Mouse (Mus musculus) E14TG2a.4 (cell line): Measurements from ENCODE around the gene Sap25.

Source experiments
- H3K27me3 ChIP-seq: 2 replicates; pipeline ENCODE4 v1.6.1; 2014; ENCODE audit warnings: low read length, control low read depth; ENCODE audit not compliant: insufficient read depth
- H3K36me3 ChIP-seq: 2 replicates; pipeline ENCODE4 v1.6.1; 2014; ENCODE audit warnings: low read length, control low read depth; ENCODE audit not compliant: insufficient read depth
- H3K4me1 ChIP-seq: replicated peaks from 2 replicates; pipeline ENCODE4 v1.6.1; 2014; ENCODE audit warnings: low read depth, low read length, control low read depth
- H3K4me3 ChIP-seq: replicated peaks from 2 replicates; pipeline ENCODE4 v1.5.1; 2014; ENCODE audit warnings: mild to moderate bottlenecking, low read length
- H3K9me3 ChIP-seq: 2 replicates; pipeline ENCODE4 v1.6.1; 2014; ENCODE audit warnings: low read length, control low read depth
- CTCF ChIP-seq: conservative IDR thresholded peaks from 2 replicates; pipeline ENCODE4 v1.5.1; 2014; ENCODE audit warnings: low read length
- NANOG ChIP-seq: IDR thresholded peaks from 2 replicates; pipeline ENCODE4 v1.6.1; 2014; ENCODE audit warnings: borderline replicate concordance, low read length, mixed read lengths
- POU5F1 ChIP-seq: IDR thresholded peaks from 2 replicates; pipeline ENCODE4 v1.6.1; 2014; ENCODE audit warnings: low read length, borderline replicate concordance

Sap25 gene

DNA sequence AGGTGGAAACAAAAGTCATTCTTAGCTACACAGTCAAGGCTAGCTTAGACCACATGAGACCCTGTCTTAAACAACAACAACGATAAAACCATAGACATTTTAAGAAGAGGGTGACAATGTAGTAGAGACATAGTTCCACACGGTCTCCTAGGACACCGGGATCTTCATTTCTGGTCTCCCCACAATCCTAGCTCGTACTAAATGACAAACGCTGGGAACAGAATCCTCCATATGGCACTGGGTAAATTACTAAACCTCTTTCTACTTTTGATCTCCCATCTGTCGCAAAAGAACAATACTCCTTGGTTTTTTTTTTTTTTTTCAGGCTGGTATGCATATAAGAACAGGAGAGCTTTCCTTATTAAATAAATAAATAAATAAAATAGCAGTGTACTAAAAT, 41.4 kb downstream of the Sap25 start:
- TF ChIP-seq CTCF: no peak
- TF ChIP-seq NANOG: no peak
- no peak for TF ChIP-seq POU5F1

DNA sequence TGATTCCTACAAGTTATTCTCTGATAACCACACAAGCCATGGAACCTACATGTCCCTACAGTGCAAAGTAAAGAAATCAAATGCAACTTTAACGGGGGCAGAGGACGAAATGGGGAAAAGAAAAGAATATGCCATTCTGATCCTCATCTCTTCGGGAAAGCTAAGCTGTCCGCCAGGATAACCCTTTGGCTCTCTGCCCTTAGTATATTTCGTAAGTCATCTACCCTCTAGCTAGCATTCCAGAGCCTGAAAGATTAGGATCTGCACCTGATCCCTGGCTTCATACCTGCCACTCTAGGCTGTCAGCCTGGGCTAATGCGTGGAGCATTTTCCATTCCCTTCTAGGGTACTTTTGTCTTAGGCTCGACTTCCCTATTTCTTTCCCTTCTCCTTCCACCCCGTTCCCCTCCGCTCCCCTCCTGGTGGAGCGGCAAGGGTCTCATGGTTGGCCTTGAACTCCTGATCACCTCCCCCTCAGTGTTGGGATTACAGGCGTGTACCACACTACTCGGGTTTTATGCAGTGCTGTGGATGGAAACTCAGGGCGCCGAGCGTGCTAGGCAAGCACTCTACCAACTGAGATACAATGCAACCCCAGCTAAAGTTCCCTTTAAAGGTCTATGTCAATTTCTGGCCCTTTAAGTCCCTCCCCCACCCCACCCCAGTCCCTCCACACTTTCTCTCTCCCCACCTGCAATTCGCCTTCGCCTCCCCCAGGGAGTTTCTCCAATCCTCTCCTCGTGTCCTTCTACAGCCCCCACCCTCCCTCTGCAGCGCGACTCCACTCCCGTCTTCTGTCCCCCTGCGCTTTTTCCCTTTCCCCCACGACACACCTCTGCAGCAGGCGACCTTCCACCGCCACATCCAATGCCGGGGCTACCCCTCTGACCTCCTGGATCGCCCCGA, 42.5 kb downstream of the Sap25 start:
- Histone ChIP-seq H3K36me3 (peaks cover 21% of the 10 kb centered on the region), H3K27me3 (peaks cover 18% of the 10 kb centered on the region), H3K4me3 (peak overlapping the region; percentile 89), H3K9me3 (no peaks in the 10 kb centered on the region), H3K4me1 (peaks cover 51% of the 10 kb centered on the region)
- no peak for TF ChIP-seq CTCF
- TF ChIP-seq NANOG: no peak
- no peak for TF ChIP-seq POU5F1

More for the DNA sequence above, 41.4 kb downstream of the Sap25 start:
- no peak overlapping the region for H3K4me3 ChIP-seq
- peaks cover 51% of the 10 kb centered on the region for H3K4me1 ChIP-seq
- peaks cover 18% of the 10 kb centered on the region for H3K27me3 ChIP-seq
- H3K9me3 ChIP-seq: no peaks in the 10 kb centered on the region
- peaks cover 28% of the 10 kb centered on the region for H3K36me3 ChIP-seq

DNA sequence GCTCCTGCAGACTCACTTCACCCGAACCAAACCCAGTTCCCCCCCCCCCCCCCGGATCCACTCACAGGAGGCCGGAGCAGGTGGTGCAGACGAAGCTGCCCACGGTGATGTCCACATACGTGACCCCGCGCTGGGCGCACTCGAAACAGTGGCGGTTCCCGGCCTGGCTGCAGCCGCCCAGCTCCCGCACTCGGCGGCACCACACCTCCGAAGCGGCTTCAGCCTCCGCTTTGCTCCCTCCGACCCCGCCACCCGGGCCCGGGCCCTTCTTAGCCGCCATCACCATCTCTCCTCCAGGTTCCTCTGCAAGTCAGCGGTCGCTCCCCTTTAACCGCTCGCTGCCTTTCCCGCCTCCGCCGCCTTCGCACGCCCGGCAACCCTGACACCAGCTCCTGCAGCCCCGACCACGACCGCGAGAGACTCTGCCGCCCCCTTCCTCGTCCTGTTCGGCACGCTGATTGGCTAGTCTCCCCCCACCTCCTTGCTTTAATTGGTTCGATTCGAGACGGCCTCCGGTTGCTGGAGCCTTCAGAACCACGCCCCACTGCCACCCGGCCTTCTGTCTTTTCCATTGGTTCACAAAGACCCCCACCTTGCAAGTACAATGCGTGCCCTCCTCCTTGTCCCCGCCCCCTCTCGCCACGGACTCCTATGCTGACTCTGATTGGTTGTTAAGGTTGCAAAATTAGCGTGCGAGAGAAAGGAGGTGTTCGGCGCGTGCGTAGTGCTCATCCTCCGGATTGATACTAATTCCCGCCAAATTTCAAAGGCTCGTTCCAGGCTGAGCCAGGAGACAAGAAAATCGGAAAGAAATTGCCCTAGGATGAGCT, 43.4 kb downstream of the Sap25 start, which contains the start of gene Agfg2:
Gene Agfg2 (minus strand): TSS at position 433 of the 830 bp plus-strand sequence.
- TF ChIP-seq CTCF (no peak), POU5F1 (no peak), NANOG (no peak)

DNA sequence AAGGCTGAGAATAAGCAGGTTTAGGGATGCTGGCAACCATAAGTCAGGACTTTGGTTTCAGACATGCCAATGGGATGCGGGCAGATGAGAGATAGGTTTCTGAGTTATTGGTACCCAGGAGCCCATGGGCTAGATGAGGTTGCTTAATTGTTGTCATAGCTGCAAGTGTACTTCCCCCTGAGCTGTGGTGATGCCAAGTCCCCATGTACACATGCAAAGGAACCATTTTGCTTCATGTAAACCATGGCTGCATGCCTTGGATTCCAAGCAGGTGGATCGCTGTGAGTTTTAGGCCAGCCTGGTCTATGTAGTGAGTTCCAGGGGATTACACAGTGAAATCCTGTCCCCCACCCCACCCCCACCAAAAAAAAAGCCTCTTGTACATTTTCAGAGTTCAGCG, 44.5 kb downstream of the Sap25 start:
- TF ChIP-seq NANOG: no peak
- no peak for TF ChIP-seq CTCF
- TF ChIP-seq POU5F1: no peak
- Histone ChIP-seq H3K4me3 (no peak overlapping the region), H3K9me3 (no peaks in the 10 kb centered on the region), H3K4me1 (peaks cover 37% of the 10 kb centered on the region), H3K36me3 (peaks cover 12% of the 10 kb centered on the region), H3K27me3 (peaks cover 18% of the 10 kb centered on the region)

More for the DNA sequence above, 43.4 kb downstream of the Sap25 start, which contains the start of gene Agfg2:
- peaks cover 20% of the 10 kb centered on the region for H3K36me3 ChIP-seq
- H3K4me1 ChIP-seq: peaks cover 43% of the 10 kb centered on the region
- peak within 1 kb of the TSS; percentile 89 for H3K4me3 ChIP-seq
- H3K27me3 ChIP-seq: peaks cover 18% of the 10 kb centered on the region
- H3K9me3 ChIP-seq: no peaks in the 10 kb centered on the region

DNA sequence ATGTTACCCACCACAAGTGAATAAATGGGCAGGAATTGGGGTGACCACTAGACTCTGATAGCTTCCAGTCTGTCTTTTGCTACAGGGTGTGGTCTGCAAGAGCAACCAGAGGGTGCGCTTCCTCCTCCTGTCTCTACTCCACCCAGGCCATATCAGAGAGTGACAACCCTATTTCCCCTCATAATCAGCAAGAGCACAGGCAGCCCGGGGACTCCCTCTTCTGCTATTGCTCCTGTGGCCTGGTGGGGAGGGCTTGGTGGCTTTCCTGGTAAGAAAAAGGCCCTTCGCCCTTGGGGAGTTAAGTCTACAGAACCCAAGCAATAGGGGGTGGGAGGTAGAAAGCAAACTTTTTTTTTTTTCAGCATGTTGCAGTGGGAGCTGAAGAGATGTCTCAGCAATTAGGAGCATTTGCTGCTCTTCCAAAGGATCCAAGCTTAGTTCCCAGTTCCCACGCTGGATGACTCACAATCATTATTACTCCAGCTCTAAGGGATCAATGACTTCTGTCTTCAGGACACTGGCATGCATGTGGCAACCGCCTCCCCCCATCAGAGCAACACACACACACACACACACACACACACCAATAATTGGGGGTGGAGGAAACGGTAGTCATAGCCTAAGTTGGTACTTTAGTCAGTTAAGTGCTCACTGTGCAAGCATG, 45.1 kb downstream of the Sap25 start:
- H3K36me3 ChIP-seq: peaks cover 10% of the 10 kb centered on the region
- no peak for TF ChIP-seq POU5F1
- TF ChIP-seq CTCF: no peak
- no peak for TF ChIP-seq NANOG
- H3K27me3 ChIP-seq: peaks cover 18% of the 10 kb centered on the region
- H3K9me3 ChIP-seq: no peaks in the 10 kb centered on the region
- peaks cover 32% of the 10 kb centered on the region for H3K4me1 ChIP-seq
- H3K4me3 ChIP-seq: no peak overlapping the region

DNA sequence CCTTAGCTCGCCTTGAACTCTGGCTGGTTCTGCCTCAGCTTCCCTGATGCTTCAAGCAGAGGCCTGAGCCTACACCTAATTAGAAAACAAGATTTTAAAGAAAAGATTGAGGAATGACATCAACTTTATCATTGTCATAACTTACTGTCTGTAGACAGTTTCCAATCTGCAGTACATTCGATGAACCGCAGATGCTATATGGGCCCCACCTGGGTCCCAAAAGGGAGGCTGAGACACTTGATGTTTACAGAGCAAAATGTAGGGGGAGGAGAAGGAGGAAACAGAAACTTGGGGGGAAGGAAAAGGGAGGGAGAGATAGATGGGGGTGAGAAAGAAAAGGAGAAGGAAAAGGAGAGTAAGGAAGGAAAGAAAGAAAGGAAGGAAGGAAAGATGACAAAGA, 48.8 kb downstream of the Sap25 start:
- no peaks in the 10 kb centered on the region for H3K9me3 ChIP-seq
- no peaks in the 10 kb centered on the region for H3K36me3 ChIP-seq
- no peak for TF ChIP-seq CTCF
- no peak for TF ChIP-seq POU5F1
- TF ChIP-seq NANOG: no peak
- H3K4me1 ChIP-seq: peaks cover 36% of the 10 kb centered on the region
- H3K27me3 ChIP-seq: peaks cover 9% of the 10 kb centered on the region
- H3K4me3 ChIP-seq: no peak overlapping the region

DNA sequence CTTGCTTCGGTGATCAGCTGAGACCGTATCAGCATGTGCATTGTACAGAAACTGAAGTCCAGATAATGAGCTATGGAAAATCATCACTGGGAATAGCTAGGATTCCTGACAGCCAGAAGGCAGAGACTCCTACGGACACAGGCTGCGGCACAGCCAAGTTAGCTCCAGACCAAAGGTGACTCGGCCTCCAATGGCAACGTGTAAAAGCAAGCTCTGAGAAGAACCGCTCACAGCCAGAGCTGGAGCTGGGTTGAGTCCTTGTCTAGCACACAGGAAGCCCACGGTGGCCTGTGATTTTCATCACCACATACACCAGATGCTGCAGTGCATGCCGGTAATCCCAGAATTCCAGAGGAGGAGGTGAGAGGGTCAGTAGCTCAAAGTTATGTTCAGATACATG, 49.4 kb downstream of the Sap25 start:
- H3K9me3 ChIP-seq: no peaks in the 10 kb centered on the region
- no peak for TF ChIP-seq POU5F1
- no peak for TF ChIP-seq NANOG
- TF ChIP-seq CTCF: no peak
- no peaks in the 10 kb centered on the region for H3K36me3 ChIP-seq
- H3K4me3 ChIP-seq: no peak overlapping the region
- H3K4me1 ChIP-seq: peaks cover 36% of the 10 kb centered on the region
- peaks cover 6% of the 10 kb centered on the region for H3K27me3 ChIP-seq
